Mouse (Mus musculus): ENCODE data around the gene Sorbs1. TPM values are rescaled to one million over a fixed set of nuclear protein-coding genes. Genes with fewer than 3 reads are reported as not detected.

Sorbs1 gene
- total RNA-seq, 2 experiments from 2014 or later: 124 to 140 TPM

GRCm38 (mm10) chr19:40518706-40519105 lies 5.1 kb upstream of the Sorbs1 start:
- intact Hi-C loops (cut with DNase I): no loop called here

GRCm38 (mm10) chr19:40515596-40515995 lies 2.0 kb upstream of the Sorbs1 start:
- intact Hi-C loops (cut with DNase I): no loop called here

More at GRCm38 (mm10) chr19:40518706-40519105, 5.1 kb upstream of the Sorbs1 start:
- no peak for DNase-seq (ENCODE audit: low spot score in 2 of 2)

GRCm38 (mm10) chr19:40514376-40514775 lies 797 bp upstream of the Sorbs1 start:
- intact Hi-C loops (cut with DNase I): loop anchor here (5.0 kb wide), 2 partner anchors 77 to 122 kb away; no protein-coding TSS in a partner anchor
- DNase-seq (ENCODE audit: low spot score in 2 of 2): no peak

More at GRCm38 (mm10) chr19:40515596-40515995, 2.0 kb upstream of the Sorbs1 start:
- DNase-seq (ENCODE audit: low spot score in 2 of 2): no peak

DNA sequence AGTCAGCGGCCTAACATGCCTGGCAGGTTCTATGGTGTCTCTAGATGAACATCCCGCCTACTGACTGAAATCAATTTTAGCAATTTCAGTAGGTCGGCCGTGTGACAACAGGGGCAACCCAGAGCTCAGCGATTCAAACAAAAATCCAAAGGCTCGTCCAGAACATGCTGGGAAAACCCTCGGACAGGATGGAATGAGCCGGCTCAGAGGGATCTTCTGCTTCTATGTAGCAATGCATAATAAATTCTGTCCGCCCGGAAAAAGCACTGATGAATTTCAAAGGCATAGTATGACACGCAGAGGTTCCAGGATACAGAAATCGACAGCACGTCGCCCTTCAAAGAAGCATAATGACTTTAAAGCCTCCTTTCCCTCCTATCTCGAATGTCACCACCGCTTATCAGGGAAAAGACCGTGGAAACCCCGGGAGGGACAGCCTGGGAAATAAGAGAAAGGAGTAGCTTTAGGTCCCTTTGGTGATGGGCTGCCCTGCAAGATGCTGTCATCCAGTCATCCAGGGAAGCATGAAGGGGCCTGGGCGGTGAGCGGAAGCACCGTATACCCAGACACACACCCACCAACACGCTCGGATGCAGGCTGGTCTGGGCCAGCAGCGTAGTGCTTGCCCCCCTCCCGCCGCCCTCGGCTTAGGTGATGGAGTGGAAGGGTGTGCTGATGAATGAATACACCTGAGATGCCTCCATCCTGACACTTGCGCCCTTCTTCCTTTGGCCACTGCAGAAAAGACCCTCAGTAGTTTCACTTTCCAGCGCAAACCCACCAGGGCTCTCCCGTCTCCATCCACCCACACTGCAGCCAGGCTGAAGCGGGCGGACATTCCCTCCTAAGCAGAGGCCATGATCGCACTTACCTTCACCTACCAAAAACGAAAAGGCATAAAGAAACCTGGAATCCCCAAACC lies 818 bp downstream of the Sorbs1 start:
- intact Hi-C loops (cut with DNase I): loop anchor here (2.0 to 5.0 kb wide), 3 partner anchors 42 to 120 kb away; no protein-coding TSS in a partner anchor
- peak; percentile 49 to 50 for DNase-seq (ENCODE audit: low spot score in 2 of 2)

- peak in 1 of 2 experiments; percentile 36 for DNase-seq (ENCODE audit: low spot score in 2 of 2)
- intact Hi-C loops (cut with DNase I): loop anchor here (2.0 to 5.0 kb wide), 3 partner anchors 41 to 119 kb away; no protein-coding TSS in a partner anchor
Measured at GRCm38 (mm10) chr19:40511679-40512309, 1.8 kb downstream of the Sorbs1 start.

DNA sequence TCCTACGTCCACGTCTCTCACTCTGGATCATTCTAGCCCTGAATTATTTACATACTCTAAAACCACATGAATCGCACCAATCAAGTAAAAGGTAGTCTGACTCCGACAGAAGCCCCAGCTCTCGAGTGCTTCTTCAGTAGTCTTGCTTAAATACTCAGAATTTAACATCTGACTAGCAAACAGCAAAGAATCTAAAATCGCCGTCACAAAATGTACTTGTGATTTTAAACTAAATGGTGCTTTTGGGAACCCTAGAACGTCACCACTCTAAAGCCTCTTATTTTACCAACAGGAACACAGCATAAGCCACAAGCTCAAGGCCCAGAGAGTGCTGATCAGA lies 2.5 kb downstream of the Sorbs1 start:
- intact Hi-C loops (cut with DNase I): loop anchor here (5.0 kb wide), 2 partner anchors 74 to 119 kb away; no protein-coding TSS in a partner anchor
- peak in 1 of 2 experiments; percentile 46 for DNase-seq (ENCODE audit: low spot score in 2 of 2)

GRCm38 (mm10) chr19:40510387-40511099 lies 3.0 kb downstream of the Sorbs1 start:
- DNase-seq (ENCODE audit: low spot score in 2 of 2): peak in 1 of 2 experiments; percentile 30
- intact Hi-C loops (cut with DNase I): loop anchor here (5.0 kb wide), 2 partner anchors 73 to 118 kb away; no protein-coding TSS in a partner anchor

GRCm38 (mm10) chr19:40509274-40509673 lies 4.3 kb downstream of the Sorbs1 start:
- DNase-seq (ENCODE audit: low spot score in 2 of 2): no peak
- intact Hi-C loops (cut with DNase I): no loop called here

GRCm38 (mm10) chr19:40508851-40509250 lies 4.7 kb downstream of the Sorbs1 start:
- intact Hi-C loops (cut with DNase I): no loop called here

DNA sequence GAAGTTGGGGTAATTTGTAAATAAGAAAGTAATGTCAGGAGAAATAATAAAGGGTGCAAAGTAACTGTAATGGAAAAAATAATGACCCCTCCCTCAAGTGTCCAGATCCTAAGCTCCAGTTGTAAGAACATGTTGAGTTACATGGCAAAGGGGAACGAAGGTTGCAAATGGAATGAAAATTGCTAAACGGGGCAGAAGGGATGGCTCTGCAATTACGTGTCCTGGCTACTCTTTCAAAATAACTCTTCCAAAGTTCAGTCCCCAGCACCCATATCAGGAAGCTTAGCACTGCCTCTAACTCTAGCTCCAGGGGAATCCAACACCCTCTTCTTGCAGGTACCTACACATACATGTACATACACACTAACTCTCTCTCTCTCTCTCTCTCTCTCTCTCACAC lies 6.6 kb downstream of the Sorbs1 start:
- no peak for DNase-seq (ENCODE audit: low spot score in 2 of 2)
- intact Hi-C loops (cut with DNase I): no loop called here

More at GRCm38 (mm10) chr19:40508851-40509250, 4.7 kb downstream of the Sorbs1 start:
- no peak for DNase-seq (ENCODE audit: low spot score in 2 of 2)

DNA sequence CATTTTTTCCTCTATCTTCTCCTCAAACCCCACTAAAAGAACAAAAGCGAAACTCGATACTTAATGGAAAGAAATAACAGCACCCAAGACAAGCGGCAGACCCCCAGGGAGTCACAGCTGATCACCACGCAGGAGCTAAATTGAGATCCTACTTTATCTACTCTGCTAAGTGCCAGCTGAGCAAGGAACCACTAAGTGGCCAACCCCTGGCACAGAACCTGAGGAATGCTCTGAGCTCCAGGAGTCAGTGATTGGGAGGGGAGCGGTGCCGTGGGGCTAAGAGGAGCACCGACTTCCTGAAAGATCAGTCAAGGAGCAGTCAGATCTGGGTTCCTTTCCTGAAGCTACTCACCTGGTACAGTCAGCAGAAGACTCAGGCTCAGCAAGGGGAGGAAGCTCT lies 9.2 kb downstream of the Sorbs1 start:
- intact Hi-C loops (cut with DNase I): no loop called here
- no peak for DNase-seq (ENCODE audit: low spot score in 2 of 2)

GRCm38 (mm10) chr19:40499940-40500737 lies 13.4 kb downstream of the Sorbs1 start:
- no peak for DNase-seq (ENCODE audit: low spot score in 2 of 2)
- intact Hi-C loops (cut with DNase I): no loop called here

DNA sequence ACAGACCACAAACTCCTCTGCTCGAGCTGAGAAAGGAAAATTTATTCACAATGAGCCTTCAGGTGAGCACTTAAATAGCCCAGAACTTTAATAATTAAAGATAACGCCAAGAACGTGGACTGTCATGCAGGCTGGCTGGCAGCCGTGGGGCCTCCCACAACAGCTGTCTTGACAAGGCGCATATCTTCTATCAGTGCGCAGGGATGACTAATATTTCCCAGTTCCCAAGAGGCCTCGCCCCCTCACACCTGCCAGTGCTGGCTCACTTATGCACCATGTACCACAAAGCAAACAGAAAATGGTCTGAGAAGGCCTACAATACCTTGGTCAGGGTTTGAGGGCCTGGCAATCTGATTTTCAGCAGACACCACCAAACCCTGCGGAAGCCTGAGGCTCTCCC lies 14.4 kb downstream of the Sorbs1 start:
- peak in 1 of 2 experiments; percentile 70 for DNase-seq (ENCODE audit: low spot score in 2 of 2)

DNA sequence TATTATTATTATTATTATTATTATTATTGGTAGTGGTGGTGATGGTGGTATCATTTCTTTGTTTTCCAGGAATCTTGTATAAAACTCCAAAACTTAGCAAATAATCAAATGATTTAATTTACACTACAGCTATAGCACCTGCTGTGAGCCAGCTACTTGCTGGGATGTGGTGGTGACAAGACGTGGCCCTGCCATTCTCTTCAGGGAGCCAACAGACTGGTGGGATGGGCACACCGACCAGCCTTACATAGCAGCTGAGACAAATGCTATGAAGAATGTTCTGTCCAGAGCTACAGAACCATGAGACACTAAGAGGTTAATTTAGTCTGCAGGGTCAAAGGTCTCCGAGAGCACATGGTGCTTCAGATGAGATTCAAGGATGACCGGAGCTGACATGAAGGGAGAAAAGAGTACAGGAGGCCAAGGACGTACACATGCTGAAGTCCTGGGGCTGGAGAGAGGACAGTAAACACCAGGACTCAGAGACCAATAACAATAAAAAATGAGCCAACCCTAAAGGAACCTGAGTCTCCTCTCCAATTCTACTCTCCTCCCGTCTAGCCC lies 15.3 kb downstream of the Sorbs1 start:
- DNase-seq (ENCODE audit: low spot score in 2 of 2): no peak
- intact Hi-C loops (cut with DNase I): no loop called here

More for the DNA sequence above, 14.4 kb downstream of the Sorbs1 start:
- intact Hi-C loops (cut with DNase I): no loop called here

DNA sequence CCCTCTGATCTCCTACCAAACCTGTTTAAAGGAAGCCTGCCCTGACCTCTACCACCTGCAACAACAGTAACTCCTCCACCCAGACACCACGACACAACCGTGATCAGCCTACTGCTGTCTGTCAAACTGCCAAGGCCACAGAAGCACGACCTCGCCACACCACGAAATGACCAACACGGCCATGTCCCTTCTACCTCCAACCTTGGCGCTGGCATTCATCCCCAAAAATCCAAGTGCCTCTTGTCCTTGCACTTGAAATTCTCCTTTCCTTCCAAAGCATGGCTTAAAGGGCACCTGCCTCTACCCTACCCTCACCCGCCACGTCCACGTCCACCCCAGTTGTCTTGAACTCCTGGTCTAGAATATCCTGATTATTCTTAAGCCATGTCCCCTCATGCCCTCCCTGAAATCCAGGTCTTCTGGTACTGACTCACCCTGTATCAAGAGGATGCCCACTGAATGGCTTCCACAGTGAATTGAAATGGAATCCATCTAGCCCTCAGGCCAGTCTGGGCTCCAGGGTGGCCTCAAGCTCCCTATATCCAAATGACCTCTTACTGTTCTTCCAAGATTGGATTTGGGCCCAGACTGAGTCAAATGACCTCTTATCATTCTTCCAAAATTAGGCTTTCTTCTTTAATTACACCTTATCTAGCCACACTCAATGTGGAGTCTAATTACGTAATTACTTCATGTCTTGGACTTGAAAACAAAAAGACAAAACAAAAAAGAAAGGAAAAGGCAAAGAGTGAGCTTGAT lies 16.9 kb downstream of the Sorbs1 start:
- intact Hi-C loops (cut with DNase I): no loop called here
- no peak for DNase-seq (ENCODE audit: low spot score in 2 of 2)

DNA sequence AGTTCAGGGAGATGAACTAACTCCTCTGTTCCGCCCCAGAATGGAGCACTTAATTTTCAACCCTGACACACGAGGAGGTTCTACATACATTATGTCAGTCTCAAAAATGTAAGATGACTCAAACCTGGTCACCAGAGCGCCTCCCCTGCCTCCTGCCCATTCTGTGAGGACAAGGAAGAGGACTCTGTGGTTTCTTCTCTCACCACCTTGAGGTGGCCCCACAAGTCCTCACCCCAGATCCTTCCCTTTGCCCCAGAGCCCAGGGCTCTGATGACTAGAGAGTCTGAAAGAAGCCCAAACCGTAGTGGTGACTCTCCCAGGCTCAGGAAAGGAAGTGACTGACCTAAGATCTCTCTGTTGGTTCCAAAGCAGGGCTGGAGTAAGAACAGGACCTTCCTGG lies 17.5 kb downstream of the Sorbs1 start:
- intact Hi-C loops (cut with DNase I): no loop called here
- DNase-seq (ENCODE audit: low spot score in 2 of 2): no peak

DNA sequence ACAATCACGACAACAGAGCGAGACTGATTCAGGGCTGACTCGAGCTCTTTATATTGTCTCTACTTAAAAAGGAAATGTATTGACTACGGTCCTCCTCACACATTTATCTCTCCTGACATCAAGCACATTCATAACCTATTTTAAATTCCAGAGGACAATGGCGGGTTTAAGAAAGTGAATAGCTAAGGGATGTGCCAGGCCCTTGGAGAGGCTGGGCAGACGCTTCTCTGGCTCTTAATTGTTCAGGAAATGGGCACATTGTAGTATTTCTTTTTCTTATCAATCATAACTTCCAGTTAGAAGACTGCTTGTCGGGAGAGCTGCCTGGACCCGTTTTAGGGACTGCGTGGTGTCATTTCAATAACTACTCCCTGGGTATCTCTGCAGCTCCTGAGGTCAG lies 20.7 kb downstream of the Sorbs1 start:
- intact Hi-C loops (cut with DNase I): no loop called here

DNA sequence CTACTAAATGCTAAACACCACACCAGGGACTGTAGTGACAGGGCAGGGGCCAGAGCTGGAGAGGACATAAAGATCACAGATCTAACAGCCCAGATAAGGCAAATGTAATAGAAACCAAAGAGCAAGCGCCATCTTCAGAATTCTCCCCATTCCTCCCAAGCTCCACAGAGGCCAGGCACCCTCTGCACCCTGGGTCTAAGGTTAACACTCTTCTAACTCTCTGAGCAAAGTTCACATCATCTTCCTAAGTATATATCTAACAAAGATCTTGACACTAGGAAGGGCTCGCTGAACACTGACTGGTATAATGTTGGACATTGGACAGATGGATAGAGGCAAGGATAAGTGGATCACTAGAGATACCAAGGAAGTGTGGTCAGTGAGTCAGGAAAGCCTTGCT lies 22.1 kb downstream of the Sorbs1 start:
- no peak for DNase-seq (ENCODE audit: low spot score in 2 of 2)
- intact Hi-C loops (cut with DNase I): no loop called here

More for the DNA sequence above, 20.7 kb downstream of the Sorbs1 start:
- DNase-seq (ENCODE audit: low spot score in 2 of 2): no peak
